Mouse (Mus musculus) right cerebral cortex, adult 18-20 months (tissue): ENCODE data around the gene Lmod3.
"Not testable (repeated sequence)": the region's sequence is repeated elsewhere in the genome, so short reads cannot be mapped to it uniquely, and the experiment has no call there.

Source experiments
- DNase-seq: peaks from one replicate; pipeline ENCODE4 v3.0.0; 2022; ENCODE audit warnings: mixed read lengths

Lmod3 gene

DNA sequence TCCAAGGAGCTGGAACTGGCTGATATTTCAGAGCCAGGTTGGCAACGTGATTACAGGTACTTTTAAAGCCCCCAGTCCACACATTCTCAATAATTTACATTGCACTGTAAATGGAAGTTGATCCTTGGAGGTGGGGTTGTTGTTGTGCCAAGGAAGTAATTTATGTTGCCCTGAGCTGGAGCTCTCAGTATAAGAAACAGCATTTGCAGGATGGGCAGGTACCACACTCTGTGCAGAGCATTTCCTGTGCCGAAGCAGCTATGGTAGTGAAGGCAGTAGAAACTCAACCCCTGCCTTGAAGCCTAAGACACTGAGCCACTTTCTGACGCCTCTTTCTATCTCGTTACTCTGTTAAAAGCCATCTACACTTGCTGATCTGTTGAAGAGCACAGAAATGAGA, 23.2 kb upstream of the Lmod3 start:
- no peak for DNase-seq

GRCm38 (mm10) chr6:97273777-97274176, 21.2 kb upstream of the Lmod3 start:
- DNase-seq: no peak

- DNase-seq: no peak
These were observed 20.6 kb upstream of the Lmod3 start for GRCm38 (mm10) chr6:97273058-97273710.

DNA sequence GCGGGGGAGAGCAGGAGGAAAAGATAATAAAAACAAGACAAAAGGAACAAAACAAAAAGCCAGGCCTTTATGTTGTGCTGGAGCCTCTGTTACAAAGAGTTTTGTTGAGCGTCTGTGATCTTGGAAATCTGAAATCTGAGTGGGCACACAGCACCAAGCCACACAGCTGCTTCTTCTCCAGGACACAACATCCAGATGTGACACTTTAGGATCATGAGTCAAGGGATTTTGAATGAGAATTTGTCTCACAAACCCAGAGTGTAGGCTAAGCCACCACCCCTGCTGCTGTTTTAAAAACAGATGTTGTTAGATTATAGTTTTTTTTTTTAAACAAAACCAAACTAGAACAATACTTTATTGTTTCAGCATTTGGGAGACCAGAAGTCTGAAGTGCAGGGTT, 19.8 kb upstream of the Lmod3 start:
- DNase-seq: no peak

DNA sequence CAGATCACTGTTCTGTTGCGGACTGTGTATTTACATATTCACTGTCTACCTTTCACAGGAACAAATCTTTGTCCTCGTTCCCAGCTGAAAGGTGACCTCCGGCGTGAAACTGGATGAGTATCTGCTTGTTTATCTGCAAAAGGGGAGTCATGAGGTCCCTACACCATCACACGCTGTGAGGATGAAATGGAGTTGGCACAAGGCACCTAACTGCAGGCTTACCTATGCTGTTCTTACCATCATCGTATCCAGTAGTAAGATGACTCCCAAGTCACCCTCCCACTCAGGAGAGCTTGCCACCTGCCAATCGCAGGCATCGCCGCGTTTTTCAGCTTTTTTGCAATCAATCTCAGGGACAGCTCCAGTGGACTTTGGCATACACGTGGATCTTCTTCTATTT, 17.0 kb upstream of the Lmod3 start:
- DNase-seq: no peak

DNA sequence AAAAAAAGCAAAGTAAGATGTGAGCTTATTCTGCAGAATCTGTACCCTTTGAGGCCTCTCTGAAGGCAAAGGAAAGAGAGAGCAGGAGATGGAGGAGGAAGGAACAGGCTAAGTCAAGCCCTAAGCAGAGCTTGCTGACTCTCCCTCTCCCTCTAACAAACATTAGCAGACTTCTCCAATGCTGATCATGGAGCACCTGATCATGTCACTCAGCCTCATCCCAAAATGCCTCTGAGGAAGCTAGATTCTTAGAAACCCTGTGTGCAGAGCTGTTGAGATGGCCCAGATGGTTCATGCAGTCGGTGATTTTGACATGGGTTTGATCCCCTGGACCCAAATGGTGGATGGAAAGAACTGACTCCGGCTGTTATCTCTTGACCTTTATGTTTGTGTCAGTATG, 14.6 kb upstream of the Lmod3 start:
- DNase-seq: no peak

DNA sequence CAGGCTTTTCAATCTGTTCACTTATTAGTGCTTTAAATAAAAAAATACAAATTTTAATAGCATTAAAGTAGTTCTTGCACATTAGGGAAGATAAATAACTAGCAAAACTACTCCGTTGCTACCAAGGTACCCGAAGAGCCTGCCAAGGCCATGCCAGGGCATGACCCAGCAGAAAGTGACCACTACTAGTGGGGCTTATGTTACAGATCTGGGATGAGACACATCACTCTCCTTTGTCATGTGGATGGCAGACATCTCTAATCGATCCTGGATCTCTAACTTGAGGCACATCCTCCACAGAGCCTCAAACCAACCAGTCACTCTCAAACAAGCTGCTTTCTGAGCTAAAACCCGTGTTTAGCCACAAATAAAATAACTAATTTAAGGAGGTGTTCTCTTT, 14.1 kb upstream of the Lmod3 start:
- DNase-seq: no peak

DNA sequence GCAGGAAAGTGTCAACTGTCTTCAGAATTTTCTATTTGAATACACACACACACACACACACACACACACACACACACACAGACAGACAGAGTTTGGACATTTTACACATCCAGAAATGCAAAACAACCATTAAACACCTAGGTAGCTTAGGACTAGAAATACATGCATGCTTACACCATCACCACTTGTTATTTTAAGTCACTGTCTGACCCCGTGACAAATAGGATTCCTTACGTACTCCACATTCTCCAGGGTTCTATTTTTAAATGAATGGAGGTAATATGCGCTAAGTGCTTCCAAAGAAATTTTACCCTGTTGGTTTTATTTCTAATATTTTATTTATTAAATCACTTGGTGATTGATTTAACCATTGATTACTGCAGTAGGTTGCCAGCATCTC, 13.1 kb upstream of the Lmod3 start:
- no peak for DNase-seq

DNA sequence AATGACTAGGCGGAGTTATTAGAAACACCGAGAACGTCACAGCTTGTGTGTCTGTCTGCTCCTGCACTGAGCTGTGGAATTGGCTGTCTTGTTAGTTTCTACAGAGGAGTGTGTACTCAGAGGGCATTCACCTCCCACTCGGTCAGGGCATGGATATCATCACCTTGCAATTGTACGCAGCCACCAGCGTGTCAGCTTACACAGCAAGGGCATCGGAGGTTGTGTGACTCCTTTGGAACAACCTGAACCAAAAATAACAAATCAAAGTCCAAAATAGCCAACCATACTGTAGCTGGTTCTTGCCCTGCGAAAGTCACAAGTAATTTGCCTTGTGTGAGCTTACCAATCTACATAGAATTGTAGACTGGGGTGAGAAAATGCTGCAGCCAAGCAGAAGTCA, 12.7 kb upstream of the Lmod3 start:
- no peak for DNase-seq

- not testable (repeated sequence) for DNase-seq
These were observed 11.2 kb upstream of the Lmod3 start for GRCm38 (mm10) chr6:97263750-97264149.

DNA sequence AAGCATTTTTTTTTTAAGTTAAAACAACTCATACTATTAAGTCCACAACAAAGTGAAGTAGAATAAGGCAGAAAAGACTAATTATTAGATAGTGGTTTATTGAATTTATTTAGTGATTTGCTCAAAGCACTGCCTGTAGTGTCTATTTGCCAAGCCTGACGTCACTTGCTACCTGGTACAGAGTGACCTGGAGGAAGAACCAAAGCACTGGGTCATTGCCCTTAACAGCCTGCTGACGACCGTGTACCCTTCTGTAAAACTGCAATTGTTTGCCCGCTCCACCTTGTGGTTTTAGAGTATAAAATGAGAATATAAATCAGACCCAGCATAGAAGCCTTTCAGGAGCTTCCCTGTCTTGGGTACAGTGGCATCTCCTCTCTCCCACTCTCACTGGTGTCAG, 9.7 kb upstream of the Lmod3 start:
- no peak for DNase-seq

GRCm38 (mm10) chr6:97259926-97260325, 7.4 kb upstream of the Lmod3 start:
- not testable (repeated sequence) for DNase-seq

GRCm38 (mm10) chr6:97258489-97258888, 5.9 kb upstream of the Lmod3 start:
- no peak for DNase-seq

- no peak for DNase-seq
These were observed 473 bp downstream of the Lmod3 start for GRCm38 (mm10) chr6:97252086-97252485.

GRCm38 (mm10) chr6:97250966-97251365, 1.6 kb downstream of the Lmod3 start:
- peak; percentile 55 for DNase-seq

DNA sequence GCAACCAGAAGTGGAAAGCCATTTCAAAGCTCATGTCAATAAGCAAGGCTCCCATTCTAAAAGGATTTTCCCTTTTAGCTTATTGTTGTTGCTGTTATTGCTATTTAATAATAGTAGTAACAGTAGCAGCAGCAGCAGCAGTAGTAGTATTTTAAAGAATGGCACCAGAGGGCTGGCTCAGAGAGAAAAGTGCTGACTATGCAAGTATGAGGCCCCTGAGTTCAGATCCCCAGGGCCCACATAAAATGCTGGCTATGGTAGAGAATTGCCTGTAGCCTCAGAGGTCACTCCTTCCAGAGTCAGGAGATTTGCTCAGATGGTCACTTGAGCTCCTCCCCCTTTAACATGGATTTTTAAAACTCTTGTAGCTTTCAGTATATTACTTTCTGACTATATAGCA, 7.4 kb downstream of the Lmod3 start:
- DNase-seq: no peak

GRCm38 (mm10) chr6:97242522-97242921, 10.0 kb downstream of the Lmod3 start:
- no peak for DNase-seq

DNA sequence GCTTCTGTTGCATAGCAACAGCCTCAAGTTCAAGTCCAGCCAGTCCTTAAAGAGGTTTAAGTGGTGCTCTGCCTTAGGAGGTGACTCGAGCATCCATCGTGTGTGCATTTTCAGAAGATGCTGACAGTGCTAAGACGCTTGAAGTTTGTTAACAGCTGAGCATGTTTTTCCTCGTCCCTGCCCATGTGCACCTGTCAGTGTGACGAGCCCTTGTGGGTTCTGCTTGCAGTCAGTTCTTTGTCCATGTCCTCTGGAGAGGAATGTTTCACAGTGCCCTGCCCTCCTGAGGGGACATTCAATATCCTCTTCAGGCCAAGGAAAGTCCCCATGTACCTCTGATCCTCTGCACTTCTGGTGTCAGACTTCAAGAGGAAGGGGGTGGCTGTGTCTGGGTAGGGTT, 12.5 kb downstream of the Lmod3 start:
- no peak for DNase-seq

DNA sequence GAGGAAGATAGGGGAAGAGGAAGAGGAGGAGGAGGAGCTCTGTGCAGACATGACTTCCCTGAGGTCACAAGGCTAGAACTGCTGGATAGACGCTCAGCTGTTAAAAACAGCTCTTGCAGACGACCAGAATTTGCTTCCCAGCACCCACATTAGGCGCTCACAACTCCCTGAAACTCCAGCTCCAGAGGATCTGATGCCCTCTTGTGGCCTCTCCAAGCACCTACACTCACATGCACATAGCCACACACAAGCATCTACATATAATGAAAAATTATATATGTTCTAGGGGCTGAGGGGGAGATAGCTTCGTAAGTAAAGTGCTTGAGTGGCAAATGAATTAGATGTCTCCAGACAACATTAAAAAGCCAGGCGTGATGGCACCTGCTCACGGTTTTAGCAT, 13.2 kb downstream of the Lmod3 start:
- DNase-seq: no peak

GRCm38 (mm10) chr6:97236088-97236487, 16.5 kb downstream of the Lmod3 start:
- no peak for DNase-seq

DNA sequence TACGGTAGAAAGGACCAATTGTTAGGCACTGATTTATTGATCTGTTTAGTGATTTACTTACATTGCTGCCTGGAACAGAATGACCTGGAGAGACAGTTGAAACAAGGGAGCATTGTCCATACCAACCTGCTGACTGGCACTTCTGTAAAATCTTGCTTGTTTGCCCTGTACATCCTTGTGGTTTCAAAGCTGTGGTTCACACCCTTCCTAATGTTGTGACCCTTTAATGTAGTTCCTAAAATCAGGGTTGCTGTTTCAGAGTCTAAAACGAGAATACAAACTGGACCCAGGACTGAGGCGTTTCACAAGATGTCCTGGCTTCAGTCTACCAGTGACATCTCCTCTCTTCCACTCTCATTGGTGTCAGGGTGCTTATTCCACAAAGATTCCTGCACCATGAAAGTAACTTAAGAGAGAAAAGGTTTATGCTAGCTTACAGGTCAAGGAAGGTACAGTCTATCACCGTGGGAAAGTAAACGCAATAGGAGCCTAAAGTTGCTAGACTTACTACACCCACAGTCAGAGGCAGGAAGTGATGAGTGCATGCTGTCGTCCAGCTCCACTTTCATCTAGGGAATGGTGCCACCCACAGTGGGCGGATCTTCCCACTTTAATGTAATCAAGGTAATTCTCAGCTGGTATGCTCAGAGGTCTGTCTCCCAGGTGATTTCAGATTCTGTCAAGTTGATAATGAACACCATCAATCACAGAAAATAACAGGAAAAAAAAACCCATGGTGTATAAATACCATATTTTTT, 17.5 kb downstream of the Lmod3 start:
- DNase-seq: no peak

DNA sequence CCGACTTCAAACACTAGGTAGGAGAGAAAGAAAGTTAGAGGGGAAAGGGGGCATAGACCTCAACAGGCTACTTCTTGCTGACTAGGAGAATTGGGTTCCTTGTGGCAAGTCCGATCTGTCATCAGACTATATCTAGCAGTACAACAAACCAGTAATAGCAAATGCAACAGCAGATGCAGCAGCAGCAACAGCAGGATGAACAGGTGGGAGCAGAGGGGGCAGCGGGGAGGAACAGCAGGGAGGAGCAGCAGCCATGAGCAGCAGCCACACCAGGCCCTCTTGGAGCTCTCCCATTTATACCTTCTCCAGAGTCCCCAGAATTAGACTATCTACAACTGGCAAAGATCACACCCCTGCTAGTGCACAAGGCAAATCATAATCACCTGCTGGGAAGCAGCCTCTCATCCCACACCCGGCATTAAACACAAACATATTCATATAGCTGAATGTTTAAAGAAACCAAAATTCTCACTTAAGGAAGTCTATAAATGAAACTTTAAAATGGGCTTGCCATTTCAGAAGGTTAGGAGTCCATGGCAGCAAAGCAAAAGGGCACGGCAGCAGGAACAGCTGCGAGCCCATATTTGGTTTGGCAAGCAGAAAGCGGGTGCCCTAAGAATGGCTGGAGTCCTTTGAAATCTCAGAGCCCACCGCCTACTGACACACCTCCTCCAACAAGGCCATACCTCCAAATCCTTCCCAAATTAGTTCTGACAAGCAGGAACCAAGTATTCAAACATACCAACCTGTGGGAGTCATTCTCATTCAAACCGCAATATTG, 25.3 kb downstream of the Lmod3 start:
- DNase-seq: no peak

DNA sequence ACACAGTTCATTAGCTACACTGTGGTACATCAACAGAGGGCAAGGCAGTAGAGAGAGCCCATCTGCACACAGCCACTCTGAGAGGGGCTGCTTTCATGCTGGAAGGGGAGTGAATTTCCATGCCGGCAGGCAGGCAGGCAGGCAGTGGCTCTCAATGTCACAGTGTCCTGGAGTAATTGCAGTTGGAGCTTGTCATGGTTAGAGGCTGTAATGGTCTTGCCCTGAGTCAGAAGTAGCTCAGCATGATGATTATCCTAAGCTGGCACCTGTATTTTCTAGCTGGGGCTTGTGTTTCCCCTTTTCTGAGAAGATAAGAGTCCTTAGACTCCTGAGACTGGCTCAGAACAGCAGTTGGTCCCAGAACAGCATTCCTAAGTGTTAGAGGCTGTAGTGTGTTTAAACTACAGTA, 26.5 kb downstream of the Lmod3 start:
- no peak for DNase-seq

GRCm38 (mm10) chr6:97224505-97224904, 28.1 kb downstream of the Lmod3 start:
- no peak for DNase-seq
